Mouse (Mus musculus) gastrocnemius, adult 18-20 months (tissue): ENCODE data around the gene Cldn14. TPM values are rescaled to one million over a fixed set of nuclear protein-coding genes. Genes with fewer than 3 reads are reported as not detected.
A peak's percentile ranks its signal among the peaks of the same experiment; 100 is the strongest.

Experiments
- DNase-seq: peaks from one replicate; pipeline ENCODE4 v3.0.0; 2021; ENCODE audit warnings: low spot score
- total RNA-seq, 2 experiments: library from RNA; stranded (reverse); gene quantifications; 2 replicates each; pipeline ENCODE4 v1.2.3; 2021

The Cldn14 gene
- total RNA-seq, 2 experiments from 2014 or later, result not detected

DNA sequence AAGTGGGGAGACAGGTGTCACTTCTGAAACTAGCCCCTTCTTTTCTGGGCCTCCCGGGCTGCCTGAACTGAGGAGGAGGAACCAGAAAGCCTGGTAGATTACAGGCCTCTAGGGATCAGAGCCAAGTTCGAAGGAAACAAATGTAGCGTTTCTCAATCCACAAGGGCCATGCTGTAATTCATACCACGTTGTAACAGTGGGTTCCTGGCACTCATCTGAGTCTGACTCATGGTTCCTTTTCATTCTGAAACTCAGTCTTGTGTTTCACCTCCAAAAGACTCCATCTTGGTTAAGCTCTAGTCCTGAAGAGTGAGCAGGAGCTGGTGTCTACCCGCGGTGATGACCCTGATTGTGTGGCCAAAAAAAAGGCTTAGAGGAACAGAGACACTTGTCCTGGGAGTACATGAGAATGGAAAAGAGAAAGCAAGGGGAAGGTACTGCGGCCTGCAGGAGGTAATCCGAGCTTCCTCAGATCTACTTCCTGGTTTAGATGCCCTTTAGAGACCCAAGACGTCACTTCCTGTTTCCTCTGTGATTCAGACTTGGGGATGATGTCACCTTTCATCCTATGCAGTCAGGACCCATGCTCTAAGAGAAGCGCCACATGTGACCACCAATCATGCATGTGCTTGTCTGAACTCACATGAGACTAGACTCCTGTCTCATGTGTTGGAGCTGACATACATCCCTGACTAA, 94.6 kb downstream of the Cldn14 start:
- DNase-seq, result peak; percentile 24

- no peak for DNase-seq
Measured at GRCm38 (mm10) chr16:93912808-93913207, 95.8 kb downstream of the Cldn14 start.

GRCm38 (mm10) chr16:93912158-93912557, 96.5 kb downstream of the Cldn14 start:
- DNase-seq, result no peak

GRCm38 (mm10) chr16:93910735-93911665, 97.6 kb downstream of the Cldn14 start:
- DNase-seq, result no peak

DNA sequence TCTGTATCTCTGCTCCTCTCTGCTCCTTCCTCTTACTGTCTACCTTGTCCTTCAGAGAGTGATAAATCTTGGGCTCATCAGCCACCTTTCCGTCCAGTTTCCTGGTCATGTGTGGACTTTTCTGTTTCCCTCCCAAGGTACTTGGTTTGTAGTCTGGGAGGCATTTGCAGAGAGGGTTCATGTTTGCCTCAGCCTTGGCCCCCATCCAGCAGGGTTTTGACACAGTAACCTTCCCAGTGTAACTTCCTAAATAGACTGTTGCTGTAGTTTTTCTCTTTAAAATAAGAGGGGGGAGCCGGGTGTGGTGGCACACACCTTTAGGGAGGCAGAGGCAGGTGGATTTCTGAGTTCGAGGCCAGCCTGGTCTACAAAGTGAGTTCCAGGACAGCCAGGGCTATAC, 98.7 kb downstream of the Cldn14 start:
- DNase-seq, result no peak

GRCm38 (mm10) chr16:93908196-93908595, 100.4 kb downstream of the Cldn14 start:
- DNase-seq, result no peak

- DNase-seq, result no peak
Measured at GRCm38 (mm10) chr16:93907761-93908160, 100.9 kb downstream of the Cldn14 start.

- DNase-seq, result peak; percentile 49
Measured at GRCm38 (mm10) chr16:93906156-93907014, 102.3 kb downstream of the Cldn14 start.

- DNase-seq, result no peak
Measured at GRCm38 (mm10) chr16:93903027-93903426, 105.6 kb downstream of the Cldn14 start.

DNA sequence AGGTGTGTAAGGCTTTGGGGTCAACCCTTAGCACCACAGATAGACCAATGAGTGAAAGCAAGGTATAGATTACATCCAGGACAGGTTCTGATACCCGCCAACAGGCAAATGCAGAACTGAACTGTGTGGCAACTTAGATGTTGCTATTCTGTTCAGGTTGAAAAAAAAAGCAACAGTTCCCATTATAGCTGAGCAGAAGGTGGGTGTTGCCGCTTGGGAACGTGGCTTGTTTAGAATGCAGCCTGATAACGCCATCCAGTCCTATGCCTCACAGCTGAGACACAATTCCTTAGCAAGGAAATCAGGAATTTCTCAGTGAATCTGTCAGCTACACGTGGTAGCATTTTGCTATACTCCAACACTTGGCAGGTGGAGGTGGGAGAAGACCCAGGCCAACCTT, 115.4 kb downstream of the Cldn14 start:
- DNase-seq, result no peak

DNA sequence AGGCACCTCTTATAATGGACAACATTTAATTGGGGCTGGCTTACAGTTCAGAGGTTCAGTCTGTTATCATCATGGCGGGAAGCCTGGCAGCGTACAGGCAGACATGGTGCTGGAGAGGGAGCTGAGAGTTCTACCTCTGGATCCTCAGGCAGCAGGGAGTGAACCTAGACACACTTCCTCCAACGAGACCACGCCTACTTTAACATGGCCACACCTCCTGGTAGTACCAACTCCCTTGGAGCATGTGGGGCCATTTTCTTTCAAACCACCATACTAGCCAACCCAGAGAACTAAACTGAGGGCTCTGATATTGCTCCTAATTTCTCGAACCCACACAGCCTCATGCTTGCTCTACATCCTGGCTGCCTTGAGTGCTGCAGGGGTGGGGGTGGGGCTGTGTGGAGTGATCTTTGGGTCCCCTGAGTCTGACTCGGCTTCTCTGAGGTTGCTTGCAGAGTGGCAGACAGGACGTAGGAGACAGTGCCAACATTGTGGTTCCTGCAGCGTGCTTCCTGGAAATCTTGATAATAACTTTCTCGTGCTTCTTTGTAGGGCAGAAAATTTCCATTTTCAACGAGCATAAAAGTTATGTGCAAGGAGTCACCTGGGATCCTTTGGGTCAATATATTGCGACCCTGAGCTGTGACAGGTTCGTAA, 117.6 kb downstream of the Cldn14 start:
- no peak for DNase-seq

- no peak for DNase-seq
Measured at GRCm38 (mm10) chr16:93888481-93888880, 120.2 kb downstream of the Cldn14 start.

GRCm38 (mm10) chr16:93884722-93885113, 123.9 kb downstream of the Cldn14 start:
- DNase-seq, result no peak

DNA sequence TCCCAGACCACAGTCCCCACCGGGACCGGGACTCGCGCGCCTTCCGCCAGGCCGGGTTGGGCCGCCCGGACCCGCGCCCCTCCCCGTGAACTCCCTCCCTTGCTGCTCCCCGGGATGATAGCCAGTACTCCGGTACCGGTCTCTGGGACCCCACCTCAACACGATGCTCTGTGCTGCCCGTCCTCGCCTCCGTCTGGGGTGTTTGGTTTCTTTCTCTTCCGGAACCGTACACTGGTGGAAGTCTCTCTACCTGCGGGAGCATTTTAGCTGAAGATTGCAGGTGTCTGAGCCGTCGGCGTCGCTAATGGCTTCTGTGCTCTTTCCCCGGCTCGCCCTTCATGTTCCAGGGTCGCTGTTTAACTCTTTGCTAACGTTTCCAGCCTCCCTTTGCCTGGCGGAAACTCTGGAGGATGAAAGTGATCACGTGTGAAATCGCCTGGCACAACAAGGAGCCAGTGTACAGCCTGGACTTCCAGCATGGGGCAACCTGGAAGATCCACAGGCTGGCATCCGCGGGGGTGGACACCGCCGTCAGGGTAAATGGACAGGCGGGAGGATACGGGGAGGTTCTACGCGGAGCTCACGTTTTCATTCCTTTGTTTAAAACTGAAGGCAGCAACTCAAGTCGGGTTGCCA, 124.4 kb downstream of the Cldn14 start:
- DNase-seq, result no peak

- peak; percentile 95 for DNase-seq
Measured at GRCm38 (mm10) chr16:93883423-93884085, 125.1 kb downstream of the Cldn14 start, which contains the start of gene Chaf1b. TSS of gene Chaf1b (plus strand) at chr16:93883901.

DNA sequence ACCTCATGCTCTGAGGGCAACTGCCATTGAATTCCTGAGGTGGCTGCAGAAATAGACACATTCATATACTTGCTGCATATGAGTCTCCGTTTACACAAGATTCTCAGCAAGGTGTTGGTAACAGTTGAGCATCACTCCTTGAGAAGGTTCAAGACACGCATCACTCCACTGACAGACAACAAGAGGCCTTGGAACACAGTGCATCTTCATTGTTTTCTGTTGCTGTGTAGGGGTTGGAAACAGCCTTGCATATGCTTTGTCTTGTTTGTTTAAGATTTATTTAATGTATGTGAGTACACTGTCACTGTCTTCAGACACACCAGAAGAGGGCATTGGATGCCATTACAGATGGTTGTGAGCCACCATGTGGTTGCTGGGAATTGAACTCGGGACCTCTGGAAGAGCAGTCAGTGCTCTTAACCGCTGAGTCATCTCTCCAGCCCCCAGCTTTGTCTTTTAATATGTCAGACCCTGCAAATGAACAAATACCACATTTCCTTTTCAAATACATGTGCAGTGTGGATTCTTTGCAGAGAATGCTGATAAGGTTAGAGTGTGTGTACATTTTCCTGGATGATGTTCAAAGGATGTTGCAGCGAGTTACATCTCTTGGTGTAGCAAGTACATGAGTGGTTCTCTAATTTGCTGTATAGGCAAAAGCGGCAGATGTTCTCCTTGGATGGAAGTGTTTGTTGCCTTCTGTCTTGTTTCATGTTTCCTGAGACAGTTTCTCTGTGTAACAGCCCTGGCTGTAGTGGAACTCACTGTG, 130.8 kb downstream of the Cldn14 start:
- DNase-seq, result no peak

DNA sequence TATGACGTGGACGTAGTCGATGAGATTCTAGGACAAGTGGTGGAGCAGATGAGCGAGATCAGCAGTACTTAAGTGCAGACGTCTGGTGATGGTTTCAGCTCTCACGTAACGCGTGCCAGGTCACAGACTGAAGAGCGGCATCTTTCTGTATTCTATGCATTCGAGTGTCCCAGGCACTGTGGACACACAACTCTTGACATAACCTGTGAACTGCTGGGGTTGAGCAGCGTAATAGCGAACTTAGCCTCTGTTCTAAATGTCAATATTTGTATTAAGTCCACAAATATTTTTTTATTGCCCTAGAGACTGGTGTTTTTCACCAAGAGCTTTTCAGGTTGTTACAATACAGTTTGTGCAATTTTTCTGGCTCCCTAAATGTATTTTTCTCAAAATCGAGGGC, 133.8 kb downstream of the Cldn14 start:
- no peak for DNase-seq
